Mouse (Mus musculus) lung, postnatal 0 days (tissue): ENCODE data around the gene Sgo1. TPM values are rescaled to one million over a fixed set of nuclear protein-coding genes. Genes with fewer than 3 reads are reported as not detected.

ENCODE experiments used
- ATAC-seq: fragments of 200-750 bp; cut with Nextera tagmentation; 2 replicates; pipeline ENCODE4 v1.8.0; 2017; ENCODE audit warnings: moderate library complexity
- DNase-seq: peaks from one replicate; pipeline ENCODE4 v3.0.0-alpha.2; 2016; ENCODE audit warnings: low spot score
- H3K27ac ChIP-seq: fragments of 300-500 bp; sonication (generic); 2 replicates; pipeline ENCODE4 v1.5.1; 2014; ENCODE audit warnings: antibody characterized with exemption, mild to moderate bottlenecking, low read length, mixed read lengths
- H3K27me3 ChIP-seq: fragments of 300-500 bp; sonication (generic); replicated peaks from 2 replicates; pipeline ENCODE4 v1.6.1; 2014; ENCODE audit warnings: low read length, mixed read lengths; ENCODE audit not compliant: insufficient read depth
- H3K36me3 ChIP-seq: fragments of 300-500 bp; sonication (generic); 2 replicates; pipeline ENCODE4 v1.6.1; 2014; ENCODE audit warnings: low read length, mixed read lengths; ENCODE audit not compliant: insufficient read depth
- H3K4me1 ChIP-seq: fragments of 300-500 bp; sonication (generic); 2 replicates; pipeline ENCODE4 v1.6.1; 2014; ENCODE audit warnings: antibody characterized with exemption, low read depth, low read length, mixed read lengths; ENCODE audit not compliant: insufficient read depth
- H3K4me2 ChIP-seq: fragments of 300-500 bp; sonication (generic); replicated peaks from 2 replicates; pipeline ENCODE4 v1.6.1; 2014; ENCODE audit warnings: low read depth, mild to moderate bottlenecking, low read length, moderate library complexity, mixed read lengths
- H3K4me3 ChIP-seq: fragments of 300-500 bp; sonication (generic); 2 replicates; pipeline ENCODE4 v1.5.1; 2014; ENCODE audit warnings: low read depth, low read length
- H3K9ac ChIP-seq: fragments of 300-500 bp; sonication (generic); replicated peaks from 2 replicates; pipeline ENCODE4 v1.6.1; 2014; ENCODE audit warnings: low read depth, mild to moderate bottlenecking
- H3K9me3 ChIP-seq: fragments of 300-500 bp; sonication (generic); 2 replicates; pipeline ENCODE4 v1.6.1; 2016; ENCODE audit warnings: low read length, mixed read lengths
- CTCF ChIP-seq: IDR thresholded peaks from 2 replicates; pipeline ENCODE4 v1.5.1; 2016; ENCODE audit warnings: antibody characterized with exemption, mild to moderate bottlenecking
- EP300 ChIP-seq: IDR thresholded peaks from 2 replicates; pipeline ENCODE4 v1.6.1; 2016; ENCODE audit warnings: antibody characterized with exemption, mild to moderate bottlenecking, control low read depth
- WGBS: fragments of 180-500 bp; shearing (Covaris S2); extraction: QIAGEN DNeasy Blood & Tissue Kit; methylation state at CpG from one replicate; pipeline ENCODE4 v1.1.7; 2014; 5-methylcytosine and 5-hydroxymethylcytosine counted together
- polyA plus RNA-seq: library from polyadenylated mRNA; unstranded; fragments of >200 nt; fragmentation: Nextera tagmentation; extraction: Ambion mirVana; gene quantifications from 2 replicates; pipeline ENCODE4 v1.2.1, GENCODE M21; 2015

Sgo1 gene
- polyA plus RNA-seq, 1 experiment from 2014 or later, result 1.5 TPM

- peak; percentile 10 for DNase-seq
- TF ChIP-seq EP300 (no peak), CTCF (no peak)
- Histone ChIP-seq H3K4me2 (no peak overlapping the region), H3K4me1 (no peaks in the 10 kb centered on the region), H3K36me3 (peaks cover 15% of the 10 kb centered on the region), H3K27me3 (no peaks in the 10 kb centered on the region), H3K9ac (no peak overlapping the region), H3K4me3 (no peak overlapping the region), H3K27ac (no peak overlapping the region), H3K9me3 (no peaks in the 10 kb centered on the region)
- WGBS, result 41% methylated on average over 6 of the region's 6 CpGs
- ATAC-seq, result peak; percentile 33; the same call in 1 of the 2 replicates
Observed at GRCm38 (mm10) chr17:53656369-53656860, 32.7 kb downstream of the Sgo1 start.

GRCm38 (mm10) chr17:53655959-53656358 is 33.2 kb downstream of the Sgo1 start:
- Histone ChIP-seq H3K4me2 (no peak overlapping the region), H3K9me3 (no peaks in the 10 kb centered on the region), H3K36me3 (peaks cover 15% of the 10 kb centered on the region), H3K4me1 (no peaks in the 10 kb centered on the region), H3K27me3 (no peaks in the 10 kb centered on the region), H3K27ac (no peak overlapping the region), H3K9ac (no peak overlapping the region), H3K4me3 (no peak overlapping the region)
- no peak for DNase-seq
- WGBS, result 85% methylated on average over 2 of the region's 2 CpGs
- no peak for ATAC-seq
- TF ChIP-seq EP300, result no peak
- TF ChIP-seq CTCF, result no peak

DNA sequence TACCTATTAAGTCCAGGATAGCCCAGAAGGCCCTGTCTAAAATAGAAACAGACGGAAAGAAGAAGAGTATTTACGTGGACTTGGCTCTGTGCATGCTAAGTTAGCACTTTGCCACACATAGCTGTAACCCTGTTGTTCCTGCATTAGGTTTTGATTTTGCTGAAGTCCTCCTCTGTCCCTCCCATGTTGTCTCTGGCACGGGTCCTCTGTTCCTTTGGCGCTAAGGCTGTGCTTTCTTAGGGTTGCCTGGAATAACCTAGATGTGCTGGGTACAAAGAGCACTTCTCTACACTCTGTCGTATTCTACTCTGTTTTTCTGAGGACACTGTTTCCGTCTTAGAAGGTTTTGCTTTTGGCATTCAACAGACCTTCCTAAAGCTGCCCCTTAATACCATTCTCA is 34.1 kb downstream of the Sgo1 start:
- no peak overlapping the region for H3K9ac ChIP-seq
- TF ChIP-seq EP300 (no peak), CTCF (no peak)
- H3K4me1 ChIP-seq, result no peaks in the 10 kb centered on the region
- no peaks in the 10 kb centered on the region for H3K27me3 ChIP-seq
- no peak overlapping the region for H3K4me2 ChIP-seq
- no peak overlapping the region for H3K27ac ChIP-seq
- 87% methylated on average over 6 of the region's 6 CpGs for WGBS
- no peaks in the 10 kb centered on the region for H3K9me3 ChIP-seq
- peaks cover 15% of the 10 kb centered on the region for H3K36me3 ChIP-seq
- DNase-seq, result no peak
- H3K4me3 ChIP-seq, result no peak overlapping the region
- ATAC-seq, result no peak

DNA sequence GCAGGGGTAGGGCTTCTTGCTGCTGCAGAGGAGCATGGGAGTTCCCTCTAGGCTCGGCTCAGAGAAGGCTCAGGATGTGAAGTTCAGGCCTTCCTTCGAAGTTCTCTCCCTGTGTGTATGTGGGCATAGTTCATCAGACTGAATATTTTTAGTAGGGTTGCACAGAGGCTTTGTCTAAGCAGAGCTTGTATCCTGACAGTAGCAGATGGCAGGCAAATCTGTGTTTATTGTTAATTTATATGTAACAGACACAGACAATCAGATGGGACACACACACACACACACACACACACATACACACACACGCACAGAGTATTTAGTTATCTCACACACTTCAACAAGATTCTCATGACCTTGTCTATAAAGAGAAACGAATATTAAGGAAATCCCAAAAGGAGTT is 34.5 kb downstream of the Sgo1 start:
- H3K4me1 ChIP-seq, result no peaks in the 10 kb centered on the region
- DNase-seq, result no peak
- no peak overlapping the region for H3K4me2 ChIP-seq
- WGBS, result 86% methylated on average over 4 of the region's 4 CpGs
- no peak overlapping the region for H3K9ac ChIP-seq
- H3K9me3 ChIP-seq, result no peaks in the 10 kb centered on the region
- no peaks in the 10 kb centered on the region for H3K27me3 ChIP-seq
- H3K36me3 ChIP-seq, result peaks cover 15% of the 10 kb centered on the region
- no peak overlapping the region for H3K4me3 ChIP-seq
- no peak overlapping the region for H3K27ac ChIP-seq
- TF ChIP-seq CTCF, result no peak
- TF ChIP-seq EP300, result no peak
- no peak for ATAC-seq

- Histone ChIP-seq H3K4me3 (no peak overlapping the region), H3K4me2 (no peak overlapping the region), H3K4me1 (no peaks in the 10 kb centered on the region), H3K9me3 (no peaks in the 10 kb centered on the region), H3K27me3 (no peaks in the 10 kb centered on the region), H3K27ac (no peak overlapping the region), H3K36me3 (peaks cover 27% of the 10 kb centered on the region), H3K9ac (no peak overlapping the region)
- DNase-seq (peak; percentile 85), ATAC-seq (peak; percentile 93)
- no peak; the same call in 1 of the 2 replicates for TF ChIP-seq EP300
- TF ChIP-seq CTCF, result no peak
- WGBS, result 53% methylated on average over 2 of the region's 2 CpGs
Observed at GRCm38 (mm10) chr17:53650251-53650661, 38.9 kb downstream of the Sgo1 start.

- Histone ChIP-seq H3K36me3 (peaks cover 18% of the 10 kb centered on the region; the same call in 1 of the 2 replicates), H3K9ac (no peak overlapping the region), H3K27ac (no peak overlapping the region), H3K4me2 (no peak overlapping the region), H3K27me3 (no peaks in the 10 kb centered on the region), H3K9me3 (no peaks in the 10 kb centered on the region), H3K4me1 (no peaks in the 10 kb centered on the region), H3K4me3 (no peak overlapping the region)
- TF ChIP-seq CTCF, result no peak
- no peak for TF ChIP-seq EP300
- ATAC-seq (no peak), DNase-seq (no peak)
- WGBS, result 75% methylated on average over 4 of the region's 4 CpGs
Observed at GRCm38 (mm10) chr17:53643360-53643759, 45.8 kb downstream of the Sgo1 start.

- no peak for DNase-seq
- no peak overlapping the region for H3K9ac ChIP-seq
- no peak for ATAC-seq
- TF ChIP-seq EP300 (no peak), CTCF (no peak)
- H3K4me2 ChIP-seq, result no peak overlapping the region
- no peaks in the 10 kb centered on the region for H3K27me3 ChIP-seq
- no peak overlapping the region for H3K27ac ChIP-seq
- 0 out of 2 replicates have a peak, but pooled peaks cover 6% of the 10 kb centered on the region for H3K36me3 ChIP-seq
- no peaks in the 10 kb centered on the region for H3K9me3 ChIP-seq
- H3K4me3 ChIP-seq, result no peak overlapping the region
- no peaks in the 10 kb centered on the region for H3K4me1 ChIP-seq
Observed at GRCm38 (mm10) chr17:53631344-53631743, 57.8 kb downstream of the Sgo1 start.
